Mouse (Mus musculus) ovary, adult 2 months (tissue): ENCODE data around the gene Gm904. TPM values are rescaled to one million over a fixed set of nuclear protein-coding genes. Genes with fewer than 3 reads are reported as not detected.

ENCODE experiments used
- polyA plus RNA-seq: library from polyadenylated mRNA; depleted of rRNA; stranded (reverse); fragments of >200 nt; gene quantifications from 2 replicates; pipeline ENCODE4 v1.2.3, GENCODE M21; 2012; rRNA removed

The Gm904 gene
- not detected in 2 replicates for polyA plus RNA-seq

DNA sequence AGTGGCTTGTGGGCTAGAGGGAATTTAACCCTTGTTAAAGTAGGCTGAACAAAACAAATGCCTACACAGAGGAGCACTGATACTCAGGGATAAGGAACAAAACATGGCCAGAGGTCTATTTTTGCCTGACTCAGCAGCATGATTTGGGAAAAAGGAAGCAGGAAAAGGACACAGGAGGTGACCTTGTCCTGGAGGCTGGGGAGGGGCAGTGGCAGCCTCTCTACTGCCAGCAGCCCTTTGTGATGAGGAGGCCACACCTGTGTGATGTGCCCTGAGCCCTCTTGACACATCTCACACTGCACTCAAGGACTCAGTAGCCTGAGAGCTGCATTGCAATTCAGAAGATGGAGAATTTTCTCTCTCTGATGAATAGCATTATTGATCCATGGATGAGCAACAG lies at the start of gene Gm904:
TSS of gene Gm904 (plus strand) at position 301 of the 400 bp plus-strand sequence.

Other genes with a start within 250 kb of the Gm904 start
- gene Fbxw17, start 225.4 kb upstream of the Gm904 start, polyA plus RNA-seq, result 53.5 and 57.0 TPM in 2 replicates
- gene Gm47429, start 199.3 kb upstream of the Gm904 start, polyA plus RNA-seq, result not detected in 2 replicates
- not detected in 2 replicates for gene Nutm2, start 175.9 kb upstream of the Gm904 start, polyA plus RNA-seq
- gene Gm8765, start 55.1 kb downstream of the Gm904 start, polyA plus RNA-seq, result not detected in 2 replicates